Mouse (Mus musculus) spleen, postnatal 0 days (tissue): ENCODE measurements around the gene Txndc11. TPM values are rescaled to one million over a fixed set of nuclear protein-coding genes. Genes with fewer than 3 reads are reported as not detected.

Experiments used
- polyA plus RNA-seq: library from polyadenylated mRNA; unstranded; fragments of >200 nt; fragmentation: Nextera tagmentation; extraction: Ambion mirVana; gene quantifications from 2 replicates; pipeline ENCODE4 v1.2.1, GENCODE M21; 2015

Gene Txndc11
- 19.1 and 19.5 TPM in 2 replicates for polyA plus RNA-seq

GRCm38 (mm10) chr16:11134348-11135344, at the start of gene Txndc11:
Gene Txndc11, minus strand, starts transcription at chr16:11134650.

GRCm38 (mm10) chr16:11176208-11176883, 41.9 kb upstream of the Txndc11 start, which contains the start of gene Zc3h7a:
Gene Zc3h7a, minus strand, starts transcription at chr16:11176393.

GRCm38 (mm10) chr16:11066029-11066832, 68.2 kb downstream of the Txndc11 start, which contains the start of gene Litaf:
Gene Litaf, minus strand, starts transcription at chr16:11066157.

GRCm38 (mm10) chr16:11060645-11061044, 73.8 kb downstream of the Txndc11 start, which contains the start of gene Snn:
Gene Snn, plus strand, starts transcription at chr16:11060945.

Other genes with a start within 250 kb of the Txndc11 start
- gene Snn, start 73.7 kb downstream of the Txndc11 start, polyA plus RNA-seq, result 8.1 and 11.7 TPM in 2 replicates
- 39.5 and 51.1 TPM in 2 replicates for gene Litaf, start 68.5 kb downstream of the Txndc11 start, polyA plus RNA-seq
- gene Zc3h7a, start 41.7 kb upstream of the Txndc11 start, polyA plus RNA-seq, result 43.4 and 53.2 TPM in 2 replicates
- gene Rsl1d1, start 68.7 kb upstream of the Txndc11 start, polyA plus RNA-seq, result 115 and 116 TPM in 2 replicates
- gene Gspt1, start 119.7 kb upstream of the Txndc11 start, polyA plus RNA-seq, result 48.3 and 49.9 TPM in 2 replicates
- not detected in 2 replicates for gene Tnfrsf17, start 179.2 kb upstream of the Txndc11 start, polyA plus RNA-seq
- 8.3 and 9.1 TPM in 2 replicates for gene Snx29, start 188.3 kb upstream of the Txndc11 start, polyA plus RNA-seq